Mouse (Mus musculus) erythroblast, embryonic 14.5 days (primary cell): Measurements from ENCODE around the gene Zcwpw1.
"Not testable (repeated sequence)": the region's sequence is repeated elsewhere in the genome, so short reads cannot be mapped to it uniquely, and the experiment has no call there.

Source experiments
- GATA1 ChIP-seq: IDR thresholded peaks from 2 replicates; pipeline ENCODE4 v1.6.1; 2012; ENCODE audit warnings: low read length, inconsistent platforms, mixed read lengths
- TAL1 ChIP-seq: IDR thresholded peaks from 3 replicates; pipeline ENCODE4 v1.6.1; 2012; ENCODE audit warnings: low read length, inconsistent platforms, mixed read lengths

DNA sequence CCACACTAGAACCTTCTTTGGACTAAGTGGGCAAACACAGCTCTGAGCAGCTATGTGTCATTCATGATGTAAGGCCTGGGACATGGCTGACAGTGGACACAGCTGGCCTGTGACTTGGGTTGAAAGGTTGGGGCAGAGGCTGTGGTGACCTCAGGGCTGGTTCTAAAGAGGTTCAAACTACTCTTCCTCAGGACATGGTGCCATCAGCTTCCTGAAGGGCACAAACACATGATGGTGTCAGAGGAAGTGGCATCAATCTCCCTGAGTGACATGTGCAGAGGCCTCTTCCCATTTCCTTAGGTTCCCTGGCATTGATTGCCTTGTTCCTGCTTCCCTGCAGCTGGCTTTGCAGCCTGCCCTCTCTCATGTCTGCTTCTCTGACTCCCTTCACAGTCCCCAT, 49.5 kb downstream of the Zcwpw1 start:
- not testable (repeated sequence) for TF ChIP-seq TAL1, GATA1
